Mouse (Mus musculus) kidney, adult 2 months (tissue): ENCODE results near the gene Brd4. TPM values are rescaled to one million over a fixed set of nuclear protein-coding genes. Genes with fewer than 3 reads are reported as not detected.

Source experiments
- DNase-seq: peaks from one replicate; pipeline ENCODE4 v3.0.0; 2021
- H3K27ac ChIP-seq: fragments of 200-500 bp; 2 replicates; pipeline ENCODE4 v1.5.1; 2012; ENCODE audit warnings: low read depth, low read length, control low read depth, inconsistent platforms; ENCODE audit not compliant: insufficient read depth
- H3K27me3 ChIP-seq: fragments of 200-500 bp; replicated peaks from 2 replicates; pipeline ENCODE4 v1.6.1; 2012; ENCODE audit warnings: mild to moderate bottlenecking, moderate library complexity, low read length, inconsistent platforms; ENCODE audit not compliant: control insufficient read depth, insufficient read depth
- H3K36me3 ChIP-seq: fragments of 200-500 bp; 2 replicates; pipeline ENCODE4 v1.6.1; 2012; ENCODE audit warnings: mild to moderate bottlenecking, moderate library complexity, low read length, inconsistent platforms; ENCODE audit not compliant: control insufficient read depth, insufficient read depth
- H3K4me1 ChIP-seq: fragments of 200-500 bp; 2 replicates; pipeline ENCODE4 v1.6.1; 2011; ENCODE audit warnings: low read length; ENCODE audit not compliant: control insufficient read depth, insufficient read depth
- H3K4me3 ChIP-seq: fragments of 200-500 bp; 2 replicates; pipeline ENCODE4 v1.5.1; 2011; ENCODE audit warnings: mild to moderate bottlenecking, low read depth, low read length, control low read depth; ENCODE audit not compliant: insufficient read depth
- CTCF ChIP-seq: fragments of 200-500 bp; conservative IDR thresholded peaks from 2 replicates; pipeline ENCODE4 v1.5.1; 2011; ENCODE audit warnings: low read depth, mild to moderate bottlenecking, control low read depth, low read length, moderate library complexity, mixed read lengths; ENCODE audit not compliant: insufficient read depth, insufficient read length
- POLR2A ChIP-seq: fragments of 200-500 bp; IDR thresholded peaks from one replicate; pipeline ENCODE4 v1.6.1; 2011; ENCODE audit warnings: low read depth, low read length, control low read depth
- WGBS: fragments of 180-500 bp; shearing (Covaris S2); methylation state at CpG from one replicate; pipeline ENCODE4 v1.1.7; 2018; 5-methylcytosine and 5-hydroxymethylcytosine counted together
- polyA plus RNA-seq: library from polyadenylated mRNA; depleted of rRNA; stranded (reverse); fragments of >200 nt; gene quantifications from 2 replicates; pipeline ENCODE4 v1.2.3, GENCODE M21; 2012

Brd4 gene
- polyA plus RNA-seq, 1 experiment: 33.7 TPM

- H3K36me3 ChIP-seq: no peaks in the 10 kb centered on the region; the same call in 1 of the 2 replicates
- H3K4me1 ChIP-seq: peaks cover 8% of the 10 kb centered on the region; the same call in 1 of the 2 replicates
- no peak overlapping the region for H3K27ac ChIP-seq
- TF ChIP-seq CTCF (no peak), POLR2A (no peak)
- H3K27me3 ChIP-seq: no peaks in the 10 kb centered on the region
- WGBS: 74% methylated on average over 2 of the region's 2 CpGs
- no peak overlapping the region for H3K4me3 ChIP-seq
- no peak for DNase-seq
Observed at GRCm38 (mm10) chr17:32253261-32253660, 31.3 kb downstream of the Brd4 start.

- 58% methylated on average over 2 of the region's 2 CpGs for WGBS
- no peak for DNase-seq
Observed at GRCm38 (mm10) chr17:32251827-32252470, 32.6 kb downstream of the Brd4 start.

DNA sequence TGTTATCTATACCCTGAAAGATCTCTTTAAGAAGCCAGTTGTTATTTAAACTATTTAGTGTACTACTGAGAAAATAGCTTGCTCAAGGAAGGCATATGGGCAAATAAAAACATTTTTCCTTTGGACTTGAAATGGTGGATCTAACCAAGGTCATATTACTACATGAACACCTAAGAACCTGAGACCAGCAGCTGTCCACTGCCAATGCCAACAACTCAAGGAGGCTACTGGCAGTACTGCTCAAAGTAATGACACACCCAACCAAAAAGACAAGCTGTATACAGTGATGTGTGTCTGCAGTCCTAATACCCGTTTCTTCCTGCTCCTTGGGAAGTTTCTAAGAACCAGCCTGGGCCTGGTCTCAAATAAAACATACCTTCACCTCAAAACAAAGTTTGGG, 34.5 kb downstream of the Brd4 start:
- WGBS: 95% methylated on average over 1 of the region's 1 CpGs
- TF ChIP-seq CTCF: no peak
- TF ChIP-seq POLR2A: no peak
- Histone ChIP-seq H3K27me3 (no peaks in the 10 kb centered on the region), H3K27ac (no peak overlapping the region), H3K4me1 (peaks cover 3% of the 10 kb centered on the region; the same call in 1 of the 2 replicates), H3K36me3 (no peaks in the 10 kb centered on the region; the same call in 1 of the 2 replicates), H3K4me3 (no peak overlapping the region)
- no peak for DNase-seq

More at GRCm38 (mm10) chr17:32251827-32252470, 32.6 kb downstream of the Brd4 start:
- peaks cover 3% of the 10 kb centered on the region; the same call in 1 of the 2 replicates for H3K4me1 ChIP-seq
- H3K27ac ChIP-seq: no peak overlapping the region
- no peak for TF ChIP-seq POLR2A
- TF ChIP-seq CTCF: no peak
- H3K27me3 ChIP-seq: no peaks in the 10 kb centered on the region
- H3K4me3 ChIP-seq: no peak overlapping the region
- H3K36me3 ChIP-seq: no peaks in the 10 kb centered on the region; the same call in 1 of the 2 replicates

DNA sequence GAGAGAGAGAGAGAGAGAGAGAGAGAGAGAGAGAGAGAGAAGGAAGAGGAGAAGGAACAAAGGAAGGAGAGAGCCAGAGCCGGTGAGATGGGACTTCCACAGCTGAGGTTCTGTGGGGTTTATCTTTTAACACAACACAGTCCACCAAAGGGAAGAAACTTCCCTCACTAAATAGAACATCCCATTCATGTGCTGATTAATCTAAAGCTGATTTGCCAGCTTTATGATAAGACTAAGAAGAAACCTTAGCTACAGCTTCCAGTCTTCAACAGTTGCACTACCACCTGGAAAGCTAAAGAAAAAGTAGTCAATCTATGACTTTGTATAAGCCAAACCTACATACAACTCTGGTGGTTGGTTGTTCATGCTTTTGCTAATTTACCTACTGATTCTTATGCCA, 36.3 kb downstream of the Brd4 start:
- Histone ChIP-seq H3K4me3 (no peak overlapping the region), H3K27me3 (no peaks in the 10 kb centered on the region), H3K4me1 (no peaks in the 10 kb centered on the region; the same call in 1 of the 2 replicates), H3K36me3 (no peaks in the 10 kb centered on the region; the same call in 1 of the 2 replicates), H3K27ac (no peak overlapping the region)
- WGBS: 100% methylated on average over 1 of the region's 1 CpGs
- DNase-seq: no peak
- TF ChIP-seq POLR2A (no peak), CTCF (no peak)

- Histone ChIP-seq H3K4me1 (no peaks in the 10 kb centered on the region; the same call in 1 of the 2 replicates), H3K27ac (no peak overlapping the region), H3K36me3 (no peaks in the 10 kb centered on the region), H3K27me3 (no peaks in the 10 kb centered on the region), H3K4me3 (no peak overlapping the region)
- 97% methylated on average over 1 of the region's 1 CpGs for WGBS
- TF ChIP-seq POLR2A (no peak), CTCF (no peak)
- DNase-seq: no peak
Observed at GRCm38 (mm10) chr17:32247616-32248015, 36.9 kb downstream of the Brd4 start.

- no peak for TF ChIP-seq POLR2A
- TF ChIP-seq CTCF: no peak
Observed at GRCm38 (mm10) chr17:32246117-32246516, 38.4 kb downstream of the Brd4 start.

DNA sequence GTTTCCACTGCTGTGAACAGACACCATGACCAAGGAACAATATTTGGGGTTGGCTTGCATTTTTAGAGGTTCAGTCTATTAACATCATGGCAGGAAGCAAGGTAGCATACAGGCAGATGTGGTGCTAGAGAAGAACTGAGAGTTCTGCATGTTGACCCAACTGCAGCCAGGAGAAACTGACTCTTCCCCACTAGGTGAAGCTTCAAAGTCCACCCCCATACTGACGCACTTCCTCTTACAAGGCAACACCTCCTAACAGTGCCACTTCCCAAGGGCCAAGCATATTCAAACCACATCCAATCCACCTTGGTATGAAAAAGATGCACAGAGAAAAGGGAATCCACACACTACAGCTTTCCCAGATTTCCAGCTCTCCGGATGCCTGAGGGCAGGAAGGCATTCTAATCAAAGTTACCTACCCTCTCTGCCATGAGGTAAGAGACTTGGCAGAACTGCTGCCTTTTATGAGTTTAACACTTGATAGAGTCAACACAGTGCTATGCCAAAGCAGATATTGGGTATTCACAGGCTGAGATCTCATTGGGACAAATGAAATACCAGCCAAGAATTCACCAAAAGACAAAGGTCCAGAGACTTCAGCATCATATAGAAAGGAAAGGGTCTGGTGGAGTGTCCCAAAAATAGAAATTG, 43.5 kb downstream of the Brd4 start:
- no peaks in the 10 kb centered on the region for H3K27me3 ChIP-seq
- WGBS: 69% methylated on average over 2 of the region's 2 CpGs
- no peaks in the 10 kb centered on the region for H3K36me3 ChIP-seq
- no peak for TF ChIP-seq CTCF
- TF ChIP-seq POLR2A: no peak
- no peak overlapping the region for H3K4me3 ChIP-seq
- H3K27ac ChIP-seq: no peak overlapping the region
- H3K4me1 ChIP-seq: peaks cover 4% of the 10 kb centered on the region
- no peak for DNase-seq

More at GRCm38 (mm10) chr17:32246117-32246516, 38.4 kb downstream of the Brd4 start:
- WGBS: 49% methylated on average over 5 of the region's 5 CpGs
- no peak for DNase-seq
- H3K4me3 ChIP-seq: no peak overlapping the region
- no peak overlapping the region for H3K27ac ChIP-seq
- peaks cover under 1% of the 10 kb centered on the region; the same call in 1 of the 2 replicates for H3K4me1 ChIP-seq
- no peaks in the 10 kb centered on the region for H3K27me3 ChIP-seq
- H3K36me3 ChIP-seq: no peaks in the 10 kb centered on the region
